Mouse (Mus musculus) liver, postnatal 0 days (tissue): ENCODE data around the gene Bach2. TPM values are rescaled to one million over a fixed set of nuclear protein-coding genes. Genes with fewer than 3 reads are reported as not detected.

Experiments
- ATAC-seq: fragments of 200-750 bp; cut with Nextera tagmentation; 2 replicates; pipeline ENCODE4 v1.8.0; 2017; ENCODE audit warnings: mild to moderate bottlenecking, moderate library complexity
- DNase-seq: peaks from one replicate; pipeline ENCODE4 v3.0.0-alpha.2; 2016
- H3K27ac ChIP-seq: fragments of 300-500 bp; sonication (generic); 2 replicates; pipeline ENCODE4 v1.5.1; 2014; ENCODE audit warnings: antibody characterized with exemption, moderate library complexity, mild to moderate bottlenecking, low read depth
- H3K27me3 ChIP-seq: fragments of 300-500 bp; sonication (generic); 2 replicates; pipeline ENCODE4 v1.6.1; 2014; ENCODE audit warnings: low read length, control low read depth, mixed read lengths; ENCODE audit not compliant: insufficient read depth
- H3K36me3 ChIP-seq: fragments of 300-500 bp; sonication (generic); replicated peaks from 2 replicates; pipeline ENCODE4 v1.6.1; 2014; ENCODE audit warnings: mild to moderate bottlenecking, control low read depth, low read length, moderate library complexity, mixed read lengths; ENCODE audit not compliant: insufficient read depth
- H3K4me1 ChIP-seq: fragments of 300-500 bp; sonication (generic); 2 replicates; pipeline ENCODE4 v1.6.1; 2014; ENCODE audit warnings: antibody characterized with exemption, mild to moderate bottlenecking, control low read depth; ENCODE audit not compliant: insufficient read depth
- H3K4me2 ChIP-seq: fragments of 300-500 bp; sonication (generic); 2 replicates; pipeline ENCODE4 v1.6.1; 2014; ENCODE audit warnings: low read depth, mild to moderate bottlenecking, low read length, moderate library complexity, mixed read lengths
- H3K4me3 ChIP-seq: fragments of 300-500 bp; sonication (generic); 2 replicates; pipeline ENCODE4 v1.5.1; 2014; ENCODE audit warnings: low read depth, low read length
- H3K9ac ChIP-seq: fragments of 300-500 bp; sonication (generic); replicated peaks from 2 replicates; pipeline ENCODE4 v1.6.1; 2014; ENCODE audit warnings: mild to moderate bottlenecking, moderate library complexity
- H3K9me3 ChIP-seq: fragments of 300-500 bp; sonication (generic); 2 replicates; pipeline ENCODE4 v1.6.1; 2016; ENCODE audit warnings: mild to moderate bottlenecking, control low read depth, low read length, mixed read lengths
- CTCF ChIP-seq: sonication (generic); IDR thresholded peaks from 2 replicates; pipeline ENCODE4 v1.5.1; 2016; ENCODE audit warnings: antibody characterized with exemption, low read depth
- EP300 ChIP-seq: IDR thresholded peaks from 2 replicates; pipeline ENCODE4 v1.6.1; 2016; ENCODE audit warnings: antibody characterized with exemption, low read depth, mild to moderate bottlenecking
- whole genome bisulfite sequencing: fragments of 180-500 bp; shearing (Covaris S2); extraction: QIAGEN DNeasy Blood & Tissue Kit; methylation state at CpG from one replicate; pipeline ENCODE4 v1.1.7; 2014; ENCODE audit not compliant: insufficient replicate concordance; 5-methylcytosine and 5-hydroxymethylcytosine counted together
- polyA plus RNA-seq: library from polyadenylated mRNA; unstranded; fragments of >200 nt; fragmentation: Nextera tagmentation; extraction: Ambion mirVana; gene quantifications from 2 replicates; pipeline ENCODE4 v1.2.1, GENCODE M21; 2015

Gene Bach2
- polyA plus RNA-seq, 1 experiment from 2014 or later = 4.3 TPM

DNA sequence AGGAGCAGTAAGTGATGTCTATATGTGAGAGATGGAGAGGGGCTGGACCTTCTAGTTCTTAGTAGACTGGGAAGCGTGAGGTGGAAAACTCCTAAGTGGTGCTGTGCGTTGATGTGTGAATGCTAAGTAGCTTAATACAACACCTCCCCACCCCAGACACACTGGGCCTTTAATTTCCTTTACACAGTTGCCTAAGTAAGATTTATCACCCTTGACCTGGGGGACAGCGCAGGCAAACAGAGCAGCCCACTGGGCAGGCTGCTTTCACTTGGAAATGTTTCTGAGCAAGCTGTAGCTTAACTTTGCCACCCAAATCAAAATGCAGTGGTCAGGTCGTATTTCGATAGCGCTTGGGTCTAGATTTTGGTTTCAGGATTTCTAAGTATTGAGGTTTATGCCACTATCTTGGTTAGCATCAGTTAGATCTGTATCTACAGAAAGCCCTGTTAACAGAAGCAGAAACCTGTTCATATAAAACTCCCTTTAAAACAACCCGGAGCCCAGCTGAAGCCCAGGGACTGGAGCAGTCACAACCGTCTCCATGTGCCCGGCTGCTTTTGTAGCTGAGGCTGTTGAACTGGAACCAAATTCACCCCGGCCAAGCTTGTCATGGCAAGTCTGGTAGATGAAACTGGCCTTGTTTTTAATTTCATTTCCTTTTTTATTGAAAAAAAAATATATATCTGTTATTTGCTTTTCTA lies 19.0 kb upstream of the Bach2 start:
- Histone ChIP-seq H3K4me2 (no peak overlapping the region), H3K9me3 (no peaks in the 10 kb centered on the region), H3K9ac (no peak overlapping the region), H3K4me1 (no peaks in the 10 kb centered on the region), H3K27me3 (no peaks in the 10 kb centered on the region), H3K27ac (peak overlapping the region; percentile 57), H3K36me3 (no peaks in the 10 kb centered on the region), H3K4me3 (no peak overlapping the region)
- no peak for TF ChIP-seq CTCF
- no peak for TF ChIP-seq EP300
- 76% methylated on average over 10 of the region's 10 CpGs for WGBS
- DNase-seq (no peak), ATAC-seq (no peak)

DNA sequence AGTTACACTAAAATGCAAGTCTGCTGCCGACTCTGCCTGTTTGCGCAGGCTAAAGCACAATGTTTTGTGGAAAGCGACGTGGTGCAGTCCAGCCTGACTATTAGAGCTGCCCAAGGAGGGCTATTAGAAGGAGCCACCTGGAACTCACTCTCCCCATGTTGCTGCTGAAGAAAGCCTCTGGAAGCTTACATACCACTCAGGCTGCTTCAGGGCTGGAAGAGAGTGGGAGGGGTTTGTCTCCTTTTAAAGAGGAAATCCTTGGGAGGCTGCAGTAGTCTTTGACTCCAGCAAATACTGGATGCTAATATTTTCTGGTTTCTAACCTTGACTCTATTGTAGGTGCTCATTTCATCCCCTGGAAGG lies 18.5 kb upstream of the Bach2 start:
- Histone ChIP-seq H3K9me3 (no peaks in the 10 kb centered on the region), H3K27ac (peak overlapping the region; percentile 57; the same call in 1 of the 2 replicates), H3K4me1 (no peaks in the 10 kb centered on the region), H3K36me3 (no peaks in the 10 kb centered on the region), H3K4me2 (no peak overlapping the region), H3K9ac (no peak overlapping the region), H3K4me3 (no peak overlapping the region), H3K27me3 (no peaks in the 10 kb centered on the region)
- WGBS = 83% methylated on average over 4 of the region's 4 CpGs
- DNase-seq (no peak), ATAC-seq (no peak)
- TF ChIP-seq CTCF (no peak), EP300 (no peak)

GRCm38 (mm10) chr4:32220961-32221360 lies 17.6 kb upstream of the Bach2 start:
- H3K9me3 ChIP-seq = no peaks in the 10 kb centered on the region
- H3K4me1 ChIP-seq = no peaks in the 10 kb centered on the region
- no peak for TF ChIP-seq EP300
- no peak overlapping the region for H3K9ac ChIP-seq
- WGBS = 73% methylated on average over 6 of the region's 6 CpGs
- no peak overlapping the region for H3K27ac ChIP-seq
- ATAC-seq (no peak), DNase-seq (no peak)
- H3K4me3 ChIP-seq = no peak overlapping the region
- H3K4me2 ChIP-seq = no peak overlapping the region
- H3K27me3 ChIP-seq = no peaks in the 10 kb centered on the region
- H3K36me3 ChIP-seq = no peaks in the 10 kb centered on the region

DNA sequence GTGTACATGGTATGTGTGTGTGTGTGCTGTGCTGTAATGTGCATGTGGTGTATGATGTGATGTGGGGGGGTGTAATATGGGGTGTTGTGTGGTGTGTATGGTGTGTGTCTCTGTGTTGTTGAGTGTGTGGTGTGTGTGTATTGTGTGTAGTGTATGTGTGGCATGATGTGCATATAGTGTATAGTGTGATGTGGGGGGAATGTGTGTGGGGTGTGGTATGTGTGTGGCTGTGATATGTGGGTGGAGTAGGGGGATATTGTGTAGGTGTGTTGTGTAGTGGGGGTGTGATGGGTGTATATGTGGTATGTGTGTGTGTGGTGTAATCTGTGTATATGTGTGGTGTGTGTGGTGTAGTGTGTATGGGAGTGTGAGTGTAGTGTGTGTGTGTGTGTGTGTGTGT lies 15.0 kb upstream of the Bach2 start:
- H3K9ac ChIP-seq = no peak overlapping the region
- no peaks in the 10 kb centered on the region for H3K4me1 ChIP-seq
- no peak for DNase-seq
- ATAC-seq = no peak
- no peaks in the 10 kb centered on the region for H3K9me3 ChIP-seq
- H3K4me2 ChIP-seq = no peak overlapping the region
- H3K27ac ChIP-seq = no peak overlapping the region
- no peak overlapping the region for H3K4me3 ChIP-seq
- no peaks in the 10 kb centered on the region for H3K27me3 ChIP-seq
- no peaks in the 10 kb centered on the region for H3K36me3 ChIP-seq
- TF ChIP-seq EP300 = no peak
- TF ChIP-seq CTCF = no peak

- Histone ChIP-seq H3K9ac (no peak overlapping the region), H3K4me2 (no peak overlapping the region), H3K9me3 (no peaks in the 10 kb centered on the region), H3K4me1 (no peaks in the 10 kb centered on the region), H3K4me3 (no peak overlapping the region), H3K27ac (no peak overlapping the region), H3K36me3 (no peaks in the 10 kb centered on the region), H3K27me3 (no peaks in the 10 kb centered on the region)
- DNase-seq (no peak), ATAC-seq (no peak)
- WGBS = 79% methylated on average over 2 of the region's 2 CpGs
- TF ChIP-seq EP300 = no peak
- no peak for TF ChIP-seq CTCF
These were observed 13.4 kb upstream of the Bach2 start for GRCm38 (mm10) chr4:32225191-32225590.

- Histone ChIP-seq H3K4me3 (no peak overlapping the region), H3K27ac (no peak overlapping the region), H3K9me3 (no peaks in the 10 kb centered on the region), H3K4me2 (no peak overlapping the region), H3K9ac (no peak overlapping the region), H3K36me3 (no peaks in the 10 kb centered on the region), H3K4me1 (peaks cover 3% of the 10 kb centered on the region), H3K27me3 (no peaks in the 10 kb centered on the region)
- ATAC-seq (no peak), DNase-seq (no peak)
- TF ChIP-seq CTCF (no peak), EP300 (no peak)
- 65% methylated on average over 8 of the region's 8 CpGs for WGBS
These were observed 10.5 kb upstream of the Bach2 start for GRCm38 (mm10) chr4:32227970-32228557.

DNA sequence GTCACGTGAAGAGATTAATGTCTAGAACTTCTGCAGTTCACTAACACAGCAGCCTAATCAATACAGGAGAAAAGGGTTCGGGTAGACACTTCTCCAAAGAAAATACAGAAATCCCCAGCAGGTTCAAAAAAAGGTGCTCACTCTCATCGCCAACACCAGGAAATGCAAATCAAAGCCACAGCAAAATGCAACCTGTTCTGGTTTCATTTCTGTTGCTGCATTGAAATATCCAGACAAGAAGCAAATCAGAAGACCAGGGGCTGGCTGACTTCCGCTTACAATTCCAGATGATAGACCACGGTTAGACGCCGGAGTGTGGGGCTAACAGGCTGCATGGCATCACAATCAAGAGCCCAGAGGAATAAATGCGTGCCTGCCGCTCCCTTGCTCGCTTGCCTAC lies 9.3 kb upstream of the Bach2 start:
- Histone ChIP-seq H3K4me3 (no peak overlapping the region), H3K4me2 (no peak overlapping the region), H3K4me1 (peaks cover 3% of the 10 kb centered on the region), H3K36me3 (no peaks in the 10 kb centered on the region), H3K9me3 (no peaks in the 10 kb centered on the region), H3K27ac (no peak overlapping the region; the same call in 1 of the 2 replicates), H3K27me3 (no peaks in the 10 kb centered on the region), H3K9ac (no peak overlapping the region)
- WGBS = 77% methylated on average over 10 of the region's 10 CpGs
- TF ChIP-seq CTCF = no peak
- TF ChIP-seq EP300 = no peak
- DNase-seq (no peak), ATAC-seq (no peak)
